Mouse (Mus musculus) testis, adult 2 months (tissue): Measurements from ENCODE around the gene Phf6. TPM values are rescaled to one million over a fixed set of nuclear protein-coding genes. Genes with fewer than 3 reads are reported as not detected.

ENCODE experiments used
- H3K27ac ChIP-seq: fragments of 200-500 bp; 2 replicates; pipeline ENCODE4 v1.5.1; 2012; ENCODE audit warnings: low read depth, low read length; ENCODE audit not compliant: control insufficient read depth, insufficient read depth
- H3K27me3 ChIP-seq: fragments of 200-500 bp; 2 replicates; pipeline ENCODE4 v1.6.1; 2012; ENCODE audit warnings: mild to moderate bottlenecking, low read length, moderate library complexity; ENCODE audit not compliant: control insufficient read depth, insufficient read depth
- H3K36me3 ChIP-seq: fragments of 200-500 bp; 2 replicates; pipeline ENCODE4 v1.6.1; 2012; ENCODE audit warnings: mild to moderate bottlenecking, low read length; ENCODE audit not compliant: control insufficient read depth, insufficient read depth
- H3K4me1 ChIP-seq: fragments of 200-500 bp; 2 replicates; pipeline ENCODE4 v1.6.1; 2012; ENCODE audit warnings: low read length; ENCODE audit not compliant: control insufficient read depth, insufficient read depth
- H3K4me3 ChIP-seq: fragments of 200-500 bp; 2 replicates; pipeline ENCODE4 v1.5.1; 2012; ENCODE audit warnings: low read depth, mild to moderate bottlenecking, low read length, moderate library complexity, mixed read lengths; ENCODE audit not compliant: control insufficient read depth
- CTCF ChIP-seq: fragments of 200-500 bp; IDR thresholded peaks from 2 replicates; pipeline ENCODE4 v1.5.1; 2012; ENCODE audit warnings: low read depth, mild to moderate bottlenecking, inconsistent platforms, low read length, moderate library complexity; ENCODE audit not compliant: control insufficient read depth, insufficient read depth, insufficient replicate concordance
- POLR2A ChIP-seq: fragments of 200-500 bp; IDR thresholded peaks from 2 replicates; pipeline ENCODE4 v1.6.1; 2012; ENCODE audit warnings: low read depth, mild to moderate bottlenecking, inconsistent platforms, low read length, moderate library complexity; ENCODE audit not compliant: control insufficient read depth
- polyA plus RNA-seq: library from polyadenylated mRNA; depleted of rRNA; stranded (reverse); fragments of >200 nt; gene quantifications from 2 replicates; pipeline ENCODE4 v1.2.3, GENCODE M21; 2012

Gene Phf6
- polyA plus RNA-seq, 1 experiment = 1.6 TPM

DNA sequence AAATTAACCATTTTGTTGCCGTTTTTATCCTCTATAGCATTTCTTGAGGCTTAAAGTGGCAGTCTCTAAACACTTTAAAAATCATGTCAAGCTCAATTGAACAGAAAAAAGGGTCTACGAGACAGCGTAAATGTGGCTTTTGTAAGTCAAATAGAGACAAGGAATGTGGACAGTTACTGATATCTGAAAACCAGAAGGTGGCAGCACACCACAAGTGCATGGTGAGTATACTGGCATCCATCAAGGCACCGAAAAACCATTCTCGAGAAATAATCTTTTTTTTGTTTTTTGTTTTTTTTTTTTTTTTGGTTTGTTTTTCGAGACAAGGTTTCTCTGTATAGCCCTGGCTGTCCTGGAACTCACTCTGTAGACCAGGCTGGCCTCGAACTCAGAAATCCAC, 4.5 kb downstream of the Phf6 start:
- H3K27ac ChIP-seq = no peak overlapping the region
- H3K36me3 ChIP-seq = no peaks in the 10 kb centered on the region
- H3K4me1 ChIP-seq = no peaks in the 10 kb centered on the region
- no peak overlapping the region for H3K4me3 ChIP-seq
- TF ChIP-seq CTCF = no peak
- H3K27me3 ChIP-seq = no peaks in the 10 kb centered on the region

DNA sequence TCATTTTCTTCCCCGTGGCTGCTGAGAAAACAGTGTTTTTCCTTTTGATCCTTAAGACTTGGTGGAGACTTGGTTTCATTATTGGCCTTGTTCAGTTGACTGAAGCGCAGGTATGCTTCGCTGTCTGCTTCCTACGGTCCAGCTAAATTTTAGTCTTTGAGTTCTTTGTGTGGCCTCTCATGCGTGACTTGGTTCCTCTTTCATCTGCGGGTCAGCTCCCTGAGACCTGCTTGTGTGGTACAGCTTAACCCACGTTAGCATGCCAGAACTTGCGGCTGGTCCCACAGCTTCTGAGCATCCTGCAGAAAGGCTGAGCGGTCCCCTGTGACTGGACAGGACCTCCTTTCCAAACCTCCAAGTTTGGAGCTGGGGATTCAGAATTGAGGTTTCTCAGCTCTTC, 14.7 kb downstream of the Phf6 start:
- H3K4me3 ChIP-seq = no peak overlapping the region
- H3K27me3 ChIP-seq = no peaks in the 10 kb centered on the region
- no peaks in the 10 kb centered on the region for H3K36me3 ChIP-seq
- H3K27ac ChIP-seq = no peak overlapping the region
- no peaks in the 10 kb centered on the region for H3K4me1 ChIP-seq
- no peak for TF ChIP-seq CTCF
- TF ChIP-seq POLR2A = no peak

DNA sequence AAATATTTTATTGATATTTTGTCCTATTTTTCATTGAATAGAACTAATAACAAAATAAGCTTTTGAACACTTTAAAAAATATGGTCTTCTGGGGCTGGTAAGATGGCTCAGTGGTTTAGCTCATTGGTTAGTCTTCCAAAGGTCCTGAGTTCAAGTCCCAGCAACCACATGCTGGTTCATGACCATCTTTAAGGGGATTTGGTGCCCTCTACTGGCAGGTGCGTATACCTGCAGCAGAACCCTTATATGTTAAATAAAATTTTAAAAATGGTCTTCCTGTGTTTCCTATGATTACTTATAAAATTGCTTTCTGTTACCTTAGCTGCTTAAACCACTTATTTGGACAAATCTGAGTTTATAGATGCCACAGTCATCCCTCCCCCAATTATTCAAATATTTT, 16.8 kb downstream of the Phf6 start:
- Histone ChIP-seq H3K4me3 (no peak overlapping the region), H3K27ac (no peak overlapping the region), H3K36me3 (no peaks in the 10 kb centered on the region), H3K27me3 (no peaks in the 10 kb centered on the region), H3K4me1 (no peaks in the 10 kb centered on the region)
- TF ChIP-seq CTCF (no peak), POLR2A (no peak)

DNA sequence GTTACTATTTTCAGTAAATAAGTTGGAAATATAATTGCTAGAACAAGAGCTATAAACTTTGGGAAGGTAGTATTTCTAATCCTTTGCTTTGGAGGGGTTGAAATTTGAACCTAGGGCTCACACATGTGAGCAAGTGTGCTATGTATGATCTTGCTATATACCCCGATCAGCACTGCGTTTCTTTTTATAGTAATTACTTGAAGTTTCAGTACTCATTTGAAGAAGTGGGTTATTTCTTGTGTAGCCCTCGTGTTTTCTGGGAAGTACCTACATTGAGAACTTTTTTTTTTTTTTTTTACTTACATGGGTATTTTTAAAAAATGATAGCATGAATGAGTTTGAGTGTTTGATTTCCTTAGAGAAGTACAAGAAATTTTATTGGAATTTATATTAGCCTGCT, 17.7 kb downstream of the Phf6 start:
- TF ChIP-seq POLR2A = no peak
- TF ChIP-seq CTCF = no peak
- no peak overlapping the region for H3K27ac ChIP-seq
- H3K27me3 ChIP-seq = no peaks in the 10 kb centered on the region
- H3K4me3 ChIP-seq = no peak overlapping the region
- no peaks in the 10 kb centered on the region for H3K4me1 ChIP-seq
- no peaks in the 10 kb centered on the region for H3K36me3 ChIP-seq

DNA sequence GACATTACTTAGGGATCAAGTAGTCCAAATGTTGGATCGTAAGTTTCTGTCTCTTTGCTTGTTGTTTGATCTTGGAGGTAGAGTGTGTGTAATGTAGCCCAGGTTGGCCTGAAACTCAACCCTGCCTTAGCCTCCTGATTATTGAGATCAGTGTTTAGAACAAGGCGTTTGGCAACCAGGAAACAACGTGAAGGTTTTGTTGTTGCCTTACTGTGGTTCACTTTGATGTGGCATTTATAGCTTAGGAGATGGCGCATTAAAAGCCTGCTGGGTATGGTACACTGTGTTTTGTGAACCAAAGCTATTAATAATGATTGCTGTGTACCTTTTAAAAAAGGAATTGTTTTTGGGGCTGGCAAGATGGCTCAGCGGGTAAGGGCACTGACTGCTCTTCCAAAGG, 18.1 kb downstream of the Phf6 start:
- Histone ChIP-seq H3K27ac (no peak overlapping the region), H3K36me3 (no peaks in the 10 kb centered on the region), H3K27me3 (no peaks in the 10 kb centered on the region), H3K4me1 (no peaks in the 10 kb centered on the region), H3K4me3 (no peak overlapping the region)
- no peak for TF ChIP-seq CTCF

DNA sequence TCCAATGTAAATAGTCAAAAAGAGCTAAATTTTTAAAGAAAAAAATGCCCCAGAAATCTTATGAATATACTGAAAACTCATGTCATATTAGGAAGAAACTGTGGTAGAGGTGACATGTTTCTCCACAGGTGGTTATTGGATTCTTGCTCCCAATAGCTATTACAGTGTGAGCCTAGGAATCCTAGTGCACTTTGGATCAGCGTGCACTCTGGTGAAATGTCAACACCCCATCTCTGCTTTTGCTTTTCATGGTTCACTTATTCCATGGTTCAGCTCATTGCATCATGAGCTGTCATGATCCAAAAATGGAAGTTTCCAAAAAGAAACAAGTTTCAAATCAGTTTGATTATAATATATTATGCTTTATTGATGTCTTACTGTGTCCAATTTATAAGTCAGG, 20.1 kb downstream of the Phf6 start:
- H3K4me3 ChIP-seq = no peak overlapping the region
- no peaks in the 10 kb centered on the region for H3K4me1 ChIP-seq
- H3K27me3 ChIP-seq = no peaks in the 10 kb centered on the region
- H3K27ac ChIP-seq = no peak overlapping the region
- H3K36me3 ChIP-seq = no peaks in the 10 kb centered on the region
- TF ChIP-seq CTCF (no peak), POLR2A (no peak)

DNA sequence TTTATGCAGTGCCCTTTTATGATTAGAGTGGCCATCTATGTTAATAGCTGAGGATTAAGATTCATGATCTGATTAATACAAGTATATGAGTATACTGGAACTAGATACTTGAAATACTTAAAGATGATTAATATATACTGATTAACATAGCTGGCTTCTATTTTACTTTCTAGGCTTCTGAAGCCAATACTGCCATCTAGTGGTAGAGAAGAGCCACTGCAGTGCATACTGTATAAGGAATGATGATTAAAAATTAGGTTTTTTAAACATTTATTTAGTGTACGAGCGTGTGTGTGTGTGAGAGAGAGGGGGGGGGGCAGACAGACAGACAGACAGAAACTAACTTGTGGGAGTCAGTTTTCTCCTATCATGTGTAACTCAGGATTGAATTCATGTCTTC, 22.4 kb downstream of the Phf6 start:
- H3K4me1 ChIP-seq = no peaks in the 10 kb centered on the region
- TF ChIP-seq CTCF (no peak), POLR2A (no peak)
- H3K4me3 ChIP-seq = no peak overlapping the region
- H3K27me3 ChIP-seq = no peaks in the 10 kb centered on the region
- H3K27ac ChIP-seq = no peak overlapping the region
- H3K36me3 ChIP-seq = no peaks in the 10 kb centered on the region

DNA sequence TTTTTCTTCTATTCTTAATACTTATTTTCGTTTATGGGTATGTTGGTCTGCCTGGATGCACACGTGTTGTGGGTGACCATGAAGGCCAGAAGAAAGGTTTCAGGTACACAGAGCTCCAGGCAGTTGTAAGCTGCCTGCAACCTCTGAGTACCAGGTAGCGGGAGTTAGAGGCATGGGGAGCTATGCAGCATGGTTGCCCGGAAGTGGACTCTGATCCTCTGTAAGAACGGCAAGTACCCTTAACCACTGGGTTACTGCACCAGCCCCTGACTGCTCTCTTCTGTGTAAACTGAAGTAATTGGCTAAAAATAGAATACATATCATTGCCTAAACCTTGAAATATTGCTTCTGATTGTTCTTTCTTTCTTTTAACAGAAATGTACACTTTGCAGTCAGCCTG, 33.4 kb downstream of the Phf6 start:
- TF ChIP-seq CTCF (no peak), POLR2A (no peak)
- H3K36me3 ChIP-seq = no peaks in the 10 kb centered on the region
- H3K27ac ChIP-seq = no peak overlapping the region
- no peak overlapping the region for H3K4me3 ChIP-seq
- H3K27me3 ChIP-seq = no peaks in the 10 kb centered on the region
- H3K4me1 ChIP-seq = no peaks in the 10 kb centered on the region
